Mouse (Mus musculus): ENCODE measurements around the gene Exd2.
"Not testable (repeated sequence)": the region's sequence is repeated elsewhere in the genome, so short reads cannot be mapped to it uniquely, and the experiment has no call there.

GRCm38 (mm10) chr12:80462292-80462896, 501 bp upstream of the Exd2 start:
- not testable (repeated sequence) for TF ChIP-seq CTCF, EP300 (IDR thresholded peaks at IDR 0.05; ENCODE audit: low read depth)
